Mouse (Mus musculus): ENCODE results near the gene Zpld1.
A peak's percentile ranks its signal among the peaks of the same experiment; 100 is the strongest.

Gene Zpld1

GRCm38 (mm10) chr16:55297886-55298285 lies at the start of gene Zpld1:
TSS of gene Zpld1 (minus strand) at chr16:55297986.
- no peak for DNase-seq (ENCODE audit: low spot score)

- DNase-seq (ENCODE audit: low spot score): no peak
Measured at GRCm38 (mm10) chr16:55345644-55346043, 47.9 kb upstream of the Zpld1 start.

DNA sequence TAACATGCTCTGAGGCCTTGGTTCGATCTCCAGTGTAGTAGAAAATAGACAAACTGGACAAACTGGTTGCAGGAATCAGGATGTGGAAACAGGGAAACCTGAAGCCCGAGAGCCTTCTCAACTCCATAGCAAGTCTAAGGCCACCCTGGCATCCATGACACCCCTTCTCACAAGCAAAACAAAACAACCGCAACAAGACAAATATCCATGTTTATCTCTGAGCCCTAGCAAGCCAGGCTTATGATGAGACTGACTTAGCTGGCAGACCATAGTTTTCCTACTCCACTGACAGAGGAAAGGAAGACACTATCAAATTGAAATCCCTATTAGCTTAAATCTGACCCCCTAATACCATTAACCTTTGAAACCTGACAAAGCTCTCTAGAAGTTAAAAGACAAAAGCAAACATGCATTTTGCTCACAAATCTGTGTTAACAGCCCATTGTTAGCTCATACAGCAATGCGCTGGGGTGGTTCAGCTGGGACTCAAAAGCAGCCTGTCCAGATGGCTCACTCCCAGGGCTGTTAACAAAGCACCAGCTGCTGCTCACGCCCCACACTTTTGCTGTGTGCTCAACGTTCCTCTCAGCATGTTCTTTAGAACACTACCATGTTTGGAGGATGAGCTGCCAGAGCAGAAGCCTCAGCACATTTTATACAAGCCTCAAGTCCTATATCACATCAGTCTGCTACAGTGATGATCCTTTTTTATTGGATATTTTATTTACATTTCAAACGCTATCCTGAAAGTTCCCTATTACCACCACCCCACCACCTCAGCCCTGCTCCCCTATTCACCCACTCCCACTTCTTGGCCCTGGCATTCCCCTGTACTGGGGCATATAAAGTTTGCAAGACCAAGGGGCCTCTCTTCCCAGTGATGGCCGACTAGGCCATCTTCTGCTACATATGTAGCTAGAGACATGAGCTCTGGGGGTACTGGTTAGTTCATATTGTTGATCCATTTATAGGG lies 24.0 kb upstream of the Zpld1 start:
- DNase-seq (ENCODE audit: low spot score): peak; percentile 5

DNA sequence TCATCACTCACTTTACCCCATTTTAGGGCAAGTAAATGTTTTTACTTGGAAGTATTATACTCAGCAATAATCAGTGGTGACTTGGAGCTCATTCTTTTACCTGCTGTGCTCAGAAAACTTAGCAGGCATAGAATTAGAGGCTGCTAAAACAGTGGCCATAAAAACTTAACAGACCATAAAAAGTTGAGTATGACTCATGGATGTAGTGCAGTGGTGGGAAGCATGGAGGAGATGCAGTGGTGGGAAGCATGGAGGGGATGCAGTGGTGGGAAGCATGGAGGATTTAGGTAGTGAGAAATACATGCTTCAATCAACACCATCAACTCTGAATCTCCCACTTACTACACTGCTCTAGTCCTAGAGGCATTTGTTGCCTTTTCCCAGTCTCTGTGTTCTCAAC lies 19.2 kb upstream of the Zpld1 start:
- DNase-seq (ENCODE audit: low spot score): no peak

GRCm38 (mm10) chr16:55312106-55312505 lies 14.3 kb upstream of the Zpld1 start:
- DNase-seq (ENCODE audit: low spot score): no peak

- DNase-seq (ENCODE audit: low spot score): no peak
Measured at GRCm38 (mm10) chr16:55282696-55283095, 15.1 kb downstream of the Zpld1 start.

- no peak for DNase-seq (ENCODE audit: low spot score)
Measured at GRCm38 (mm10) chr16:55277447-55277846, 20.3 kb downstream of the Zpld1 start.

DNA sequence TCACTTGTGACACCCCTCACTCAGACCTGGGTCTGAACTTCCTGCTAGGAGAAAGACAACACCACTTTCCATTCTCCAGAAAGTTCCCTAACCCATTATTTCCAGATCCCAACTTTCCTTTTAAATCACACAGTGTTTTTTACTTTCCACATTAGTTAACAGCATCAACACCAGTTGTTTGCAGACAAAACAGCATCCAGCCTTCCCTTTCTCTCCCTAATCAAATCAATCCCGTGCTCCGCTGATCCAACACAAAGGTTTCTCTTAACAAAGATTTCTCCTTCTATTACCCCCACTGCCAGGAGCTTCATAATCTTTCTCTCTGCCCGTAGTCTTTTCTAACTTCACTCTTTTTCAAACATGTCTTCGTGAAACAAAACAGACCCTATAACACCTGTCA lies 32.5 kb downstream of the Zpld1 start:
- DNase-seq (ENCODE audit: low spot score): no peak

DNA sequence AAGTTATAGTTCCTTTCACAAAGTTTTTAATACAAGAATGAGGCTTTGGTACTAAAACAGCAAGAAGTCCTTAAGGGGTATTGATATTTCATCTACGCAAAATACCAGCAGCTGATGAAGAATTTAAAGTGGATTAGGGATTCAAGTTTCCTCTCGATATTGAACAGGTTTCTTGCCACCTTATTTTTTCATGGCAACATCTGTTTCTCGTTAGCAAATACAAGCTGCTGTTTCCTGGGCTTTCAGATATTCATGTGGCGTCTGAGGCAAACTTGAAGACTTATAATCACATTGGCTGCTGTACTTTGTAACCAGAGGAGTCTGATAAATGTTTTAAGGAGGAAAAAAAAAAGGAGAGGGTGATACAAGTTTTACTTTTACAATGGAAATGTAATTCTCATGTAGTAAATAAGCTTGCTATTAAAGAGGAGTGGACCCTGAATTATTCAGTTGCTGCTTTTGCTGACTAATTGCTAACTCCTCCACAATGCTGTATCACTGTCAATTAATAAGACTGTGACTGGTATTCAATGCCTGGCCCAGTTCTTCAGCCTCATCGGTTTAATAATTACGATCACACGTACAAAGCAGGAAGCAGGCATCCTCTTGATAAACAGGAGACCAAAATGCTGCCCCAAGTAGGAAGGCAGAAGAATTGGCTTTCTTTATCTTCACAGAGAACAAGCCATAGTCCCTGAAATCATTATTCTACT lies 36.8 kb downstream of the Zpld1 start:
- DNase-seq (ENCODE audit: low spot score): no peak

DNA sequence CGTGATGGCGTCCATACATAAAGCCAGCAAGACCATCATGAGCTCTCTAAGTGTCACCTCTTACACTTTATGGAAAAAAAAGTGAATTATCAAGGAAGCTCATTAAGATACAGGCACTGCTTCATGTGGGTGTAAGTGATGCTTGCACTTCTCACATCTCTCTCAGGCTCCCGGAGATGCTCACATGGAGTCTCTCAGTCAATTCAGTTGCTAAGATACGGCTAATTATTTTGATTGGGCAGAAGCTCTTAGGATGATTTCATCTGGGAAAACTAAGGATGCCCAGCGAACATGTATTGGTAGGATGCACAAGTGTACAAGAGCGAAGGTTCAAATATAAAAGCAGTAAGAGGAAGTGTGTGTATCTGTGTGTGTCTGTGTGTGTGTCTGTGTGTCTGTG lies 38.1 kb downstream of the Zpld1 start:
- no peak for DNase-seq (ENCODE audit: low spot score)

- no peak for DNase-seq (ENCODE audit: low spot score)
Measured at GRCm38 (mm10) chr16:55240996-55241395, 56.8 kb downstream of the Zpld1 start.

GRCm38 (mm10) chr16:55228995-55229622 lies 68.7 kb downstream of the Zpld1 start:
- no peak for DNase-seq (ENCODE audit: low spot score)

DNA sequence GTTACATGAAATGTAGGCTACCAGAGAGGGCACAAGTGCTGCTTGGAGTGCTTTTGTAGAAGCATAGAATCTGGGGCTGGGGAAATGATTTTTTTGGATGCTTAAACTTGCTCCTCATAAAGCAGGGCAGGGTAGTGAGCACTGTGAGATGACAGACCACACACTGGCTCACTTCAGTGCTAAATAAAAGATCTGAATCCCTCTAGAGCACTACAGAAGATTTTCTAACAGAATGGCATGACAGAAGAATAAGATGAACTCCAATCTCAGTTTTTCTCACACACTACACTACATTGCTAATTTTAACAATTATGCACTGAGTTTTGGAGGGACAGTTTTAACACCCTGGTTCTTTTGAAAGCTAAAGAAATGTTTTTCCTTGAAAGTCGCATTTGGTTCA lies 93.8 kb downstream of the Zpld1 start:
- no peak for DNase-seq (ENCODE audit: low spot score)

- DNase-seq (ENCODE audit: low spot score): no peak
Measured at GRCm38 (mm10) chr16:55190397-55190796, 107.4 kb downstream of the Zpld1 start.

DNA sequence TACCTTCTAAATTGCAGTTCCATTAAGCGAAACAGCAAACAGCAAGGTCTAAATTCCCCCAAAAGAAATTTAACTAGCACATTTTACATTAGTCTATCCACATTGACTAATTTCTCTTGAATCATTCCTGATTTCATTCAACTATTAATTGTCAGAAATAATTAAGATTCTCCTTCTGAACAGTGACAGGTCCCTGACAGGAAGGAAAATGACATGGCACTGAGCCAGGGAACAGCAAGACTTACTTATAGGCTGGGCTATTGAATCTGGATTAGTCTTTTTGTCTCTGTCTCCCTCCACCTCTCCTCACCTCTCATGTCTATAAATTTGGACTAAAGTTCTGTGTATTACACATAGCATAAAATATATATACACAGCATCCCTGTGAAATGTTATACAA lies 112.4 kb downstream of the Zpld1 start:
- no peak for DNase-seq (ENCODE audit: low spot score)

Data from lung, postnatal 25 days (tissue).